Mouse (Mus musculus) left cerebral cortex, adult 9 months (tissue): ENCODE measurements around the gene Cacnb4.

Source experiments
- DNase-seq, 2 experiments: peaks; one replicate each; pipeline ENCODE4 v3.0.0; 2022; ENCODE audit warnings: low spot score in 2 of 2

Cacnb4 gene

GRCm38 (mm10) chr2:52647255-52647998 lies 29.2 kb downstream of the Cacnb4 start:
- DNase-seq, result no peak

- peak; percentile 49 to 66 for DNase-seq
Observed at GRCm38 (mm10) chr2:52643657-52644056, 33.0 kb downstream of the Cacnb4 start.

- DNase-seq, result no peak
Observed at GRCm38 (mm10) chr2:52639530-52639875, 37.1 kb downstream of the Cacnb4 start.

- no peak for DNase-seq
Observed at GRCm38 (mm10) chr2:52638857-52639529, 37.6 kb downstream of the Cacnb4 start.

- DNase-seq, result no peak
Observed at GRCm38 (mm10) chr2:52638226-52638625, 38.4 kb downstream of the Cacnb4 start.

GRCm38 (mm10) chr2:52636051-52636450 lies 40.6 kb downstream of the Cacnb4 start:
- DNase-seq, result no peak

GRCm38 (mm10) chr2:52635358-52635757 lies 41.3 kb downstream of the Cacnb4 start:
- DNase-seq, result no peak

- DNase-seq, result peak in 1 of 2 experiments; percentile 79
Observed at GRCm38 (mm10) chr2:52632880-52633279, 43.8 kb downstream of the Cacnb4 start.

- DNase-seq, result no peak
Observed at GRCm38 (mm10) chr2:52628186-52628585, 48.4 kb downstream of the Cacnb4 start.

- DNase-seq, result no peak
Observed at GRCm38 (mm10) chr2:52626266-52626665, 50.4 kb downstream of the Cacnb4 start.

- no peak for DNase-seq
Observed at GRCm38 (mm10) chr2:52625731-52626130, 50.9 kb downstream of the Cacnb4 start.

- DNase-seq, result no peak
Observed at GRCm38 (mm10) chr2:52623921-52624404, 52.7 kb downstream of the Cacnb4 start.

- DNase-seq, result no peak
Observed at GRCm38 (mm10) chr2:52623461-52623860, 53.2 kb downstream of the Cacnb4 start.

- peak in 1 of 2 experiments; percentile 34 for DNase-seq
Observed at GRCm38 (mm10) chr2:52622616-52623015, 54.0 kb downstream of the Cacnb4 start.

GRCm38 (mm10) chr2:52619406-52619974 lies 57.1 kb downstream of the Cacnb4 start:
- no peak for DNase-seq

- DNase-seq, result no peak
Observed at GRCm38 (mm10) chr2:52618804-52619203, 57.8 kb downstream of the Cacnb4 start.

GRCm38 (mm10) chr2:52615429-52615828 lies 61.2 kb downstream of the Cacnb4 start:
- no peak for DNase-seq

- no peak for DNase-seq
Observed at GRCm38 (mm10) chr2:52613888-52614287, 62.7 kb downstream of the Cacnb4 start.

- no peak for DNase-seq
Observed at GRCm38 (mm10) chr2:52609486-52609885, 67.1 kb downstream of the Cacnb4 start.

- no peak for DNase-seq
Observed at GRCm38 (mm10) chr2:52607857-52608485, 68.7 kb downstream of the Cacnb4 start.

- DNase-seq, result no peak
Observed at GRCm38 (mm10) chr2:52606331-52606730, 70.3 kb downstream of the Cacnb4 start.

GRCm38 (mm10) chr2:52605321-52605720 lies 71.3 kb downstream of the Cacnb4 start:
- DNase-seq, result peak in 1 of 2 experiments; percentile 76
